Mouse (Mus musculus) cortical plate, adult 2 months (tissue): ENCODE measurements around the gene Nin.

Experiments
- CTCF ChIP-seq: fragments of 200-500 bp; IDR thresholded peaks from 2 replicates; pipeline ENCODE4 v1.5.1; 2011; ENCODE audit warnings: mild to moderate bottlenecking, control low read depth, low read length; ENCODE audit not compliant: insufficient read depth; ENCODE audit errors: extremely low read depth
- POLR2A ChIP-seq: fragments of 200-500 bp; IDR thresholded peaks from 2 replicates; pipeline ENCODE4 v1.6.1; 2011; ENCODE audit warnings: mild to moderate bottlenecking, low read length, control low read depth; ENCODE audit not compliant: insufficient read depth; ENCODE audit errors: extremely low read depth

DNA sequence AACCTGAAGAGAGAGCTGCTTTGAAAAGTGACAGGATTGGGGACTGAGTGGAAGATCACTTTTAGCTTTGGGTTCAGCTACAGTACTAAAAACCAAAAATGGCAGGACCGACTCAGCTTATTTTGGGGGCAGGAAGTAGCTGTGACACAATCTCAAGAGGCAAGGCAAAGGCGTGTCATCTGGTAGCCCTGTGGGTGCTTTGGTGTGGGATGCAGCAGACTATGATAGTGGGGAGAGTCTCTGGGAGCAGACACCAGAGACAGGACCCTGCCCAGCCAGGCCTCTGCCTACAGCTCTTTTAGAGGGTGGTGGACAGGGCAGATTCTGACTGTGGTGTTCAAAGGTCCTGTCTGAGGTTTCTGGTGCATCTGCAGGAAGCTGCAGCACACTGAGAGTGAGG lies 38.5 kb downstream of the Nin start:
- TF ChIP-seq CTCF: no peak
- no peak for TF ChIP-seq POLR2A
